Mouse (Mus musculus) ovary, postnatal 14 days (tissue): ENCODE measurements around the gene Atp6v0b.
A peak's percentile ranks its signal among the peaks of the same experiment; 100 is the strongest.

Experiments used
- DNase-seq: peaks from one replicate; pipeline ENCODE4 v3.0.0; 2022; ENCODE audit warnings: low spot score

Atp6v0b gene

DNA sequence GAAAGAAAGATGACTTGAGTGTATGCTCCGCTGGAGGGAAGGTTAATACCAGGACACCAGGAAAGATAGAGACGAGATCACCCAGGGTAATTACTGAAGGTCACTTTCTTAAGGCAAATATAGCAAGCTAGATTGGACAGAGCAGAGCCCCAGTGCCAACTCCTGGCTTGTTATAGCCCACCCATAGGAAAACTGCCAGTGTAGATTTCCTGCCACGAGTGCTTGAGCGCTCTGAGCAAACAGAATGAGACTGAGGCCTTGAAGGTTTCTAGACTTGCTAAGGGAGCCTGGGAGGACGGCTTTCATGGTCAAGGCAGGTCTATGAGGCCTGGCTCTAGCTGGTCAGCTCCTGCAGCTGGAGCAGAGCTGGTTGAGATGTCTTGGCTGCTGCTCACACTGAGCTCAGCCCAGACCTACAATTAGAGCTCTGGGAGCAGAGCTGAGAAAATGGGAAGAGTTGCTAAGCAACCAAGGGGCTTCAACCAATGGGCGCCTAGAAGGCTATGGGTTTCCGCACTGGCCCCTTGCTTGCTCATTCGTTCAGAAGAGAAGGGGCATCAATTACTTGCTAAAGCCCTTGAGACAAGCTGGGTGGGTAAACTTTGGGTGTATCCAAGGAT, 21.8 kb upstream of the Atp6v0b start:
- DNase-seq, result no peak

DNA sequence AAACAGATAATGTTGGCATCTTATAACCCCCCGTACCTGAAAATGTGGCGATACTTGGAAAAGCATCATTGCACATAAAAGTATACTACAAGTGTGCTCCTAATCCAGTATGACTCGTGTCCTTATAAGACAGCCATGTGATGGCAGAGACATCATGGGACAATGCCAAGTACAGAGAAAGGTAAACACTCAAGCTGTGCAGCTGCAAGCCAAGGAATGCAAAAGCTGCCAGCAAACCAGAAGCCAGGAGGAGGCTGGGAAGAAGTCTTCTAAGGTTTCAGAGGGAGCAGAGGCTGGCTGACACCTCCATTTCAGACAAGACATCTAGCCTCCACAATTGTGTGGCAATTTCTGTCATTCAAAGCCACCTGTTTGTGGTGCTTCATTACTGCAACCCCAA, 19.1 kb upstream of the Atp6v0b start:
- DNase-seq, result no peak

DNA sequence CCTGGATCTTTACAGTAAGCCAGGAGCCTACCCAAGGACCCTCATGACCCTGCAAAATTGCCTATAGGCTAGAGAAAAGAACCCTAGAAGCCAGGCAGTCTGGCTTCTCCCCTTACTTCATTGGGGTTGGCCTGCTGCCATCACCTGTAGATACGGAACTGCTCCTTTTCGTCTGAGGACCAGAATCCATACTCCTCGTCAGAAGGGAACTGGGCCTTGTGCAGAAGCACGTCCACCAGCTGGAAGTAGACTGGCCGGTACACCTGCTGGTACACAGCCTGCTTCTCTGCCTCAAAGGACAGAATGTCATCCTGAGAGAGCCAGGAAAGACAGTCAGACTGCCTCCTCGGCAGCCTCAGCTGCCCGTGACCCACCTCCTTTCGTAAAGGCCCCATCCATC, 17.6 kb upstream of the Atp6v0b start:
- no peak for DNase-seq

DNA sequence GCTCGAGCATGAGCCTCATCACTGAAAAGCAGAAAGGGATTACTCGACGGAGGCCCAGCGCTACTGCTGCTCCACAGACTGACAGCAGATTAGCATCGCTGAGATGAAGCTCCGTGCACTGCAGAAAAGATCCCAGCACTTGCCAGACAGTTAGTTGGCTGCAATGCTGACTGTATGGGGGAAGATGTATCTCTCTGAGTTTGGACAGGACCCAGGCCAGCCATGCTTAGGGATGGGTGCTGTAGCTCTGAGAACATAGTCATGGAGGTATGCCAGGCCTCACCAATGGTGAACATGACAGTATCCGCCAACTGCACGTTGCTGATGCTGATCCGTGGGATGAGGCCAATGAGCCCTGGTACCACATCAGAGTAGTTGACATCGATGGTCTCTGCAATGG, 17.0 kb upstream of the Atp6v0b start:
- no peak for DNase-seq

DNA sequence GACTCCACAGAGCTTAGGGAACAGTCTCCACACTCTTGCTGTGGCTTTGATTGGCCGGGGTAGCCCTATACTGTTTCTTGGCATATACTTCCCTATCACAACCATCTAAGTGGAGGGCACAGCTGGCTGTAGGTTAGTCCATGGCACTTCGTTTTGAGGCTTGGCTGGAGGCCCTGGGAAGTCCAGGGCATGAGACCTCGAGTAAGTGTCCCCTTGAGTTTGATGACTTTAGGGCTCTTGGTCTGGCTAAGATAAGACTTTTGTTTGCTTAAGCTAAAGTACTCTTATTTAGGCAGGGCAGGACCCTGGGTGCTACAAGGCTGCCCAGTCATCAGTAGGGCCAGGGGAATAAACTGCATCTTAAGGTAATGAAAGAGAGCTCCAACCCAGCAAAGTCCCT, 11.0 kb upstream of the Atp6v0b start:
- no peak for DNase-seq

DNA sequence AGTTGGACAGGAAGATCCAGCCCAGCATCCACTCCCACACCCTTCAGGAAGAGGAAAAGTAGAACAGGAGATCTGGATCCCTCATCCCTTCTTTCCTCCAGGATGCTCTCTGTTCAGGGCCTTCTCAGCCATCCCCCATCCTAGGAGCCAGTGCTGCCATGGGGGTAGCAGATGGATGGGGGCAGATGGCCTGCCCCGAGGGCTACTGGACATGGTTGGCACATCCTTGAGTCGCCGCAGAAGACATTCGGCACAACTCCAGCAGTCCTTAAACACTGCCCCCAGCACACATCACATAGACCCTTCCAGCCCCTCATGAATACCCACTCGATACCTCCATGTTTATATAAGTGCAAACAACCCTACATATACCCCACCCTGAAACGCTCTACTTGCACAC, 8.9 kb upstream of the Atp6v0b start:
- no peak for DNase-seq

DNA sequence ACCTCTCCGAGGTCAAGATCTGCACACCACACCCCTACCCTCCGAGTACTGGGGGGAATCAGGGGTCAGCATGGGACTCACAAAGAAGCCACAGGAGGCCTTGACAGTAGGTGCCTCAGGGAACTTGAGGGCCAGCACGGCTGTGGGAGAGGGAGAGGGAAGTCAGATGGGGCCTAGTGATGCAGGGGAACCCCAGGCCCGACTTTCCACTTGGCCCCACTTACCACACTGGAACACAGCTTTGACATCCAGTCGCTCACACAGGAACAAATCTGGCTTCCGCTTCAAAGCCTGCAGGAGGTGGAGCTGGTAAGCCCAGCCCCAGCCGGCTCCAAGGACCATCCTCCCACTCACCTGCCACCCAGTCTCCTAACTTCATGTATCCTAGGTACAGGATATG, 8.2 kb upstream of the Atp6v0b start:
- DNase-seq, result no peak

DNA sequence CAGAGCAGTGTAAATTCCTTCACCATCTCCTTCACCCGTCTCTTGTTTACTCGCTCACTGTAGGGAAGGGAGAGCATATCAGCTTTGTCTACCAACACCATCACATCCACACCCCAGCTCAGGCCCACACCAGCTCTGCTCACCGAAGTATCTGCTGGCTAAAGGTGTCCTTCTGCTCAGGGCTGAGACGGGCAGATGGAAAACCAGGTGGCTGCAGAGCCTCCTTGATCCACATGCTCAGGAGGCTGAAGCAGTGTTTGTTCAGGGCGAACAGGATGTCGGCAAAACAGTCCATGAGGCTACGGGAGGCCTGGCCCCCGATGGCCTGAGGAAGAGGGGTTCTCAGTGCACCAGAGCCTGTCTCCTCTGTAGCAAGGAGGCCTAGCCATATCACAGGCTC, 7.5 kb upstream of the Atp6v0b start:
- no peak for DNase-seq

DNA sequence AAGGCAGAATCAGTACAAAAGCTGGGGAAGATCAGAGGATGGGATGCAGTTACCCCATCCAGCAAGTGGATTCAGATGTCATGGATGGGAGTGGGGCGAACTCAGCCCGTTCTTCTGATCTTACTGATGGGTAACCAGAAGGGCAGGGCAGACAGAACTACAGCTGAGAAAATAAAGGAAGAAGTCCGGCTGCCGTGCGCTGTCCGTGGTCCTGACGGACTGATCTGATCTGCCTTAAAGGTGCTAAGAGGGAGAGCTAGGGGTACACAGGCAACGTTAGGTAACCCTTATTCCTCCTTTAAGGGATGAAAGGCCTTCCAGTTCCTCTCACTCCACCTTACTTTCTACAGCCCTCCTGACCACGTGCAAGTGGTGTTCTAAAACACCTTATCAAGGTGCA, 6.2 kb upstream of the Atp6v0b start:
- DNase-seq, result peak; percentile 54

DNA sequence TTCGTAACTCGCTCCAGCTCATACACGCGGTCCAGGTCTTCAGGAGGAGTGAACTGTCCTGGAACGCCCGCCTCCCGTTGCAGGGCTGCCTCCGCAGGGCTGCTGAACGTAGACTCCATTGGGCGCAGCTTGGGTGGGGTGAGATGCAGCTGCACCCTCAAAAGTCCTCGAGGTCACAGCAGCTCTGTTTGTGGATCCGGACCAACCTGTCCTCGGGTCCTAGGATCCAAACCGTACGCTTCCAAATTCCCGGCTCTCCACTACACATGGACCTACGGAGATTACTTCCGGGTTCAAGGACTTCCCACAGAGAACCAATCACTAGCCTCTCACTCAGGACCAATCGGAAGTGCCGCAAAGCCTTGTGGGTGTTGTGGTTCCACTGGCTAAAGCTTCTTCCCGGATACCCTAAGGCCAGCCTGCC, 4.6 kb upstream of the Atp6v0b start, which contains the start of gene Dph2:
Gene Dph2, minus strand, starts transcription at position 295 of the 424 bp plus-strand sequence.
- peak; percentile 51 for DNase-seq

DNA sequence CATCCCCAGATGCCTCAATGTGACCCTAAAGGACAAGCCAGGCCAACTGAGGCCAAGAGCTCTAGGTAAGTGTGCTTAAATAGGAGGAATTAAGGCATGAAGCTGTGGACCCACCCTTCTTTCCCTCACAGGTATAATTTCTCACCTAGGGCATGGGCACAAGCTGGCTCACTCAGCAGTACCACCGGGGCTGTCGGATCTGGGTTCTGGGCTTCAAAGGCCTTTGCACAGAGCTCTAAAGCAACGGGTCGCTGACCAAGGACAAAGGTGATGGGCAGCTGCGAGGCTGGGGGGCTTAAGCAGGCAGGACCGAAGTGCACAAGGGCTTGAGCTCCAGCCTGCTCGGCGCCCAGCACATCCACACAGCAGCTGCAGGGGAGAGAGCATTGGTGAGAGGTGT, 3.6 kb upstream of the Atp6v0b start:
- no peak for DNase-seq

DNA sequence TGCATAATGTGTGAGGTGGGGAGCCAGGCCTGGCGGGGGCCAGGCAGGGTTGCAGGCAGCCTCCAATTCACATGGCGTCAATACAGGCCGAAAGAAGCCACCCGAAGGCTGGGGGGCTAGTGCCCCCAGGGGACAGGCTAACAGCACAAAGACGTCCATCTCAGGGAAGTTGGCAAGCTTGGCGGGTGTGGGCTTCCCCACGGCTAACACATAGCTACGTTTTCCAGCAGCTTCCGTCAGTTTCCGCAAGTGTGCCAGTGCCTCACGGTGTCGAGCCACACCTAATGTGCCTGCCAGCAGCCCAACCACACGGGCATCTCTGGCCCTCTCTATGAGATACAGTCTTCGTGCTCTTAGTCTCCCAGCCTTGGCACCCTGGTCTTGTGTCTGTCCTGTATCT, 2.9 kb upstream of the Atp6v0b start:
- no peak for DNase-seq

DNA sequence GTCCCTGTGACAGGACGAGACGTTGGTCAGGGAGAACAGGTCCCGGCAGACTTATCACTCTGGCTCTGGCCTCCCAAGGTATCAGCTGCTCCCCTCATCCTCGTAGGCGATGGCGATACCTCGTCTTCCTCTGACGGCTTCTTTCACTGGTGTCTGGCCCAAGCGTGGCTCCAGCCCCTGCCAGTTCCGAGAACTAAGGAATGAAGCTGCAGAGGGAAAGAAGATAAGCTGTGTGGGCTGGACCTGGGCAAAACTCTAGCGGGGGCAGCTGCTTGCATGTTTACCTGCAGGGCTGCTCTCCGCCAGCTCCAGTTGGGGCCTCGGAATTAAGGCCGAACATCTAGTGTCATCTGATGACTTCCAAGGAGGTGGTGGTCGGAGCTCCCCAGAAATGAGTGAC, 2.3 kb upstream of the Atp6v0b start:
- no peak for DNase-seq

DNA sequence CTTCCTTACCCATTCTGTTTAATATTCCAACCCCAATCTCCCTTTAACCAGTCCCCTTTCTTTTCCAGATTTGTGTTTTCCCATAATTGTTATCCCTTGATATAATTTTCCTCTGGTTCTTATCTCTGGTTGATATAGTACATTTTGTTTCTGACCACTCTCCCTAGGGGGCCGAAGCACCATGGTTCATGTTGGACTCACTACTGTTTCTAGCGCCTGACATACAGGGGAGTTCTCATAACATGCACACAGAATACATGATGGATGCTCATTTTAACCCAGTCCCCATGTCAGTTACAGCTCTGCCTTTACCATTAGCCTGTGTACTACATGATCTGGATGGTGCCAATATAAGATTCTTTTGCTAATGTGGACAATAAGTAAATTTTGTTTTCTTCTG, 787 bp upstream of the Atp6v0b start:
- no peak for DNase-seq

DNA sequence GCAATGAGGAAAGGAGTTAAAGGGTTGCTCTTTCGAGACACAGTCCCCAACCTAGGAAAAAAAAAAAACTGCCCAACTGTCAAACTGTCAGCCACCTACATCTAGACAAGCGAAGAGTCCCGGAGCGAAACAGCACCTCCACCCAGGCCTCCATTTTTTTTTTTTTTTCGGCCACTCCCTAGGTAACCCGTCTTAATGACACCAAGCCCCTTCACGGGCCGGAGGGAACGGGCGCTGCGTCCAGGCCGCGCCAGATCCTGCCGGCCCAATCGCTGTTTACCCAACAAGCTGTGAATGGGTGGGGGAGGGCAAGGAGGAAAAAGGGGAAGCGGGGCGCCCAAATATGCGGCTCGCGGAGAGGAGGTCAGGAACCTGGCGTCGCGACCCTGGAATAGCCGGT, 489 bp downstream of the Atp6v0b start:
- no peak for DNase-seq

DNA sequence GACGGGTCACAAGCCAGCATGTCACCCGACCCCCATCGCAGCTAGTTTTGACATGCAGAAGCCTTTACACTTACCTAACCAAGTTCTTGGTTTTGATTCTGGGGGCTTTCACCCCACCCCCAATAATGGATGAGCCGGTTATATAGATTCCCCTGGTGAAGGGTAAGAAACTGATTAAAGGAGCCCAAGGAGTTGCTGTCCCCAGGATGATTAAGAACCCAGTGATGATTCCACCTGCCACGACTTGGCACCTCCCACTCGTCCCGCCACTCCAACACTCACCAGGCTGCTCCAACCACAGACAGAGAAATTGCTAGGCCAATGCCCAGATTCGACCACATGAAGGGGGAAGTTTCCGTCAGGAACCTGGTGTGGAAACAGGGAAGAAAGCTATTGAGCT, 1.1 kb downstream of the Atp6v0b start:
- no peak for DNase-seq

DNA sequence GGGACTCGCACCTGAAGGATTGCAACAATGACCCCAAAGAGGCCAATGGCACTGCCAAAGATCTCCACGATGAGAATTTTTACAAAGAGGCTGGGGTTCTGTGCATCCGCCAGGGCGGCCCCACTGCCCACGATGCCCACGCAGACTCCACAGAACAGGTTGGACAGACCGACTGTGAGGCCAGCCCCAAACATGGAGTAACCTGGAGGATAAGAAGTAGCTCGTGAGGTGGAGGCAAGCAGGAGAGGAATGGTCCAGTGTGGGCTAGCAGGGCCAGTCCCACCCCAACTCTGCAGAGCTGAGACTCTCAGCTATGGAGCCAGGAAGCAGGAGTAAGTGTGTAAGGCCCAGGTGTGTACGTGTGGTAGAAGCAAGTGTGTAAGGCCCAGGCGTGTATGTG, 2.0 kb downstream of the Atp6v0b start:
- DNase-seq, result no peak

DNA sequence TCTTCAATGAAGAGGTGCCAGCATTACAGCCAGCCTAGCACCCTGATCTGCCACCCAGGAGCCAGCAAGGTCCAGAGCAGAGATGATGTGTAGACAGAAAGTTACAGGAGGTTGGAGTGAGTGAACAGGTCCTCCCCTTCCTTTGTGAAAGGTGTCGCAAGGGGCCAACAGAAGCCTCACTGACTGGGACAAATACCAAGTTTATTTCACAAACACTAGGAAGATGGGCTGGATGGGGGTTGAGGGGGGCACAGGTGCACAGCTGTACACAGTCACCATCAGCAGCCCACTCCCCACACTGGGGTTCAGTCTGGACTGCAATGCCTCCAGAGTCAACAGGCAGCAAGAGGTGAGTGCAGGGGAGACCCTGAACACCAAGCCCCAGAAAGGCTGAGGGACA, 3.0 kb downstream of the Atp6v0b start:
- no peak for DNase-seq

DNA sequence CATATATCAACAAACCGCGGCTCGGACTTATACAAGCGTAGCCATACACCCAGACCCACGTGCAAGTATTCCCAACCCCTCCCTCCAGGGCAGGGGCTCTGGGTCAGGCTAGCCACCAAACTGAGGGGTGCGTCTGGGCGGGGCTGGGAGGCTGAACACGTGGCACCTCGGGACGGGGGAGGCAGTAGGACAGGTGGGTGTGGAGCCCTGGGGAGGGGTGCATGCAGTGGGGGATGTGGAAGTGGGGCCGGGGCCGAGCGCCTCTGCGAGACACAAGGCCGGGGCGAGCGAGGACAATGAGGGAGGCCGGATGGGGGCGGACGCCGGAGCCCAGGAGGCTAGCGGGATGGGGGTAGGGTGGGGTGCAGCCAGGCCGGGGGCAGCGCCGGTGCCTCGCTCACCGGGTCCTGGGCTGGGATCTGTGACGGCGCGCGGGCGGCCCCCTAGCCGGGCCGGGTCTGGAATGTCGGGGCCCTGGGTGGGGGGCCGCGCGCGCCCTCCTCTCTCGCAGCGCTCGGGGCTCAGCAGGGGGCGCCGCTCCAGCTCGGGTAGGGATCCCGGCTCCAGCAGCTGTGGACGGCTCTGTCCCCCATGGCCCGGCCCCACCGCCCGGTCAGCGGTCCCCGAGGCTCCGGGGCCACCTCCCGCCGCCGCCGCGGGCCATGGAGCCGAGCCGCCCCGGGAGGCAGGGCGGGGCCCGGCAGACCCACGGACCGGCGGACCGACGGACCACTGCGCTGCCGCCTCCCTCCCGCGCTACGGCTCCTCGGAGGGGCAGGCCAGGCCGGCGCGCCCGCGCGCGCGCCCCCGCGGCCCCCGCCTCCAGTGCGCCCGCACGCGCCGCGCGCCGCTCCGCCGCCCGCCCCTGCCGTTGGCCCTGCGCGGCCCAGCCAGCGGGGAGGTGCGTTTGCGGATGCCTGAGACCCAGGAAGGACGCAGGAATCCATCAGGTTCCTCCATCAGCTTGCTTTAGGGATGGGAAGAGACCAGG, 4.1 kb downstream of the Atp6v0b start, which contains the start of gene B4galt2:
Gene B4galt2, minus strand, starts transcription at position 787 of the 991 bp plus-strand sequence.
- peak; percentile 57 for DNase-seq

DNA sequence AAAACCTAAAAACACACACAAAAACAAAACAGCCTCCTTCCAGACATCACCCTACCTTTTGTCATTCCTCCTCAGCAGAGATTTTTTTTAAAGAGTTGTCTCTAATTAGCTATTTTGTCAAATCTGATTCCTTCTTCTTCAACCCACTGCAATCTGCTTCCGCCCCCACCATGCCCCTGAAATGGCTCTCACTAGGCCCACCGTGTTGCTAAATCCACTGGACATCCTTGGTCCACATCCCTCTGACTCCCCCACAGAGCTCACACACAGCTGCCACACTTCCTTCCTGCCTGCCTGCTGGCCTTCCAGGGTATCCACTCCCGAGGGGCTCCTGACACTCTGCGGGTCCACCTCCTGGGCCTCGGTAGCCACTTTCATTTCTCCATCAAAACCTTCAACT, 8.4 kb downstream of the Atp6v0b start:
- no peak for DNase-seq

DNA sequence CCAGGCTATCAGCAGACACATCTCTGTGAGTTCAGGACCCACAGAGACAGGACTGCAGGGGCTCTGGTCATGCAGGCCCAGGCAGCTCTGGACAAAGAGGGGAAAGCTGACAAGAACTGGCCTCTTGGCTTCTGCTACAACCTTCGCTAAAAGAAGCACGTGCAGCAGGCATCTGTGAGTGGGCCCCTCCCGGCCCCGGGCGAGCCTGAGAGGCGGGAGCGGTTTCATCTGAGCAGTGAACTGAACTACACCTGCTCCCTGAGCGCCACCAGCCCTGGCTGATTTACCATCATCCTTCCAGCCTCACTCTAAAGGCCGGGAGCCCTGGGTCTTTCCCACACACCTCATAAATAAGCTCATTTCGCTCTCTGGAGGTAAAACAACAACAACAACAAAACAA, 8.8 kb downstream of the Atp6v0b start:
- no peak for DNase-seq

DNA sequence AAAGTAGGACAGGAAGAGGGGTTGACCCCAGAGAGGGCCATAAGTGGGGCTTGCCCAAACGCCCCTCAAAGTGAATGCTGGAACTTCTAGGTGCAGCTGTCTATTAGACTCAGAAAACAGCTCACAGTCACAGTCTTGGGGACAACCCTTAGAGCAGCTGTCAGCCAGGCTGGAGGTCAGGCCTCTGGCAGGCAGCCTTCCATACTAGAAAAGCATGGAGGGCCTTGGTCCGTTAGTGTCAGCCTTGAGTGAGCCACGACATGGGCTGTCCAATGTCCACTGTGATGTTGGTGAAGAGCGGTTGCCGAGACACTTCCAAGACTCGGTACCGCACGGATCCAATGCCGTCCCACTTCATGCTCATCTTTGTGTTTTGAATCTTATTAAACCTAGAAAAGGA, 13.5 kb downstream of the Atp6v0b start:
- no peak for DNase-seq

DNA sequence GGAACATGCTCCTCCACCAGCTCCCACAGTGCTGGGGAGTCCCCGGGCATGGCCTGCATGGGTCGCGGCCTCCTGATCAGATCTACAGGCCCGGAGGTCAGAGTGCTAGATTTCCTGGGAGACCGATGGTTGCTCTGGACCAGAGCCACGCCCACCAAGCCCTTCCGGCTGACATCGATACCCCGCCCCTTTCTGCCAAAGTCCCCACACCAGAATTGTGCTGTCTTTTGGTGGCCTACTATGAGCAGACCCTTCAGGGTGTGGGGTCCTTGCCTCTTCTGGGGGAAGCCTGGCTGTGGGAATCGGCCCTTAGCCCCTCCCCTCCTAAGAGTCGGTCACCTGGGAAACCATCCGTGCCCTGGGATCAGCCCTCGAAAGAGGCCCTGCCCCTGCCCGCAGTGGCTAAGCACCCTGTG, 14.7 kb downstream of the Atp6v0b start, which contains the start of gene Ccdc24:
Gene Ccdc24, minus strand, starts transcription at position 87 of the 416 bp plus-strand sequence.
- no peak for DNase-seq
